Mouse (Mus musculus) urinary bladder, adult 18-20 months (tissue): ENCODE results near the gene Myo1e.

Experiments
- DNase-seq, 2 experiments: peaks; one replicate each; pipeline ENCODE4 v3.0.0; 2022; ENCODE audit warnings: low spot score in 2 of 2, mixed read lengths in 2 of 2

Myo1e gene

GRCm38 (mm10) chr9:70364741-70365140, 157.6 kb downstream of the Myo1e start:
- no peak for DNase-seq

- no peak for DNase-seq
Observed at GRCm38 (mm10) chr9:70365915-70366314, 158.8 kb downstream of the Myo1e start.

GRCm38 (mm10) chr9:70366898-70367297, 159.7 kb downstream of the Myo1e start:
- DNase-seq: no peak

- DNase-seq: no peak
Observed at GRCm38 (mm10) chr9:70371638-70372037, 164.5 kb downstream of the Myo1e start.

GRCm38 (mm10) chr9:70379502-70380467, 172.6 kb downstream of the Myo1e start:
- no peak for DNase-seq

GRCm38 (mm10) chr9:70382091-70382490, 174.9 kb downstream of the Myo1e start:
- no peak for DNase-seq

GRCm38 (mm10) chr9:70383750-70384149, 176.6 kb downstream of the Myo1e start:
- DNase-seq: no peak

GRCm38 (mm10) chr9:70384494-70384893, 177.3 kb downstream of the Myo1e start:
- no peak for DNase-seq

- no peak for DNase-seq
Observed at GRCm38 (mm10) chr9:70384958-70385728, 178.0 kb downstream of the Myo1e start.

GRCm38 (mm10) chr9:70387410-70388119, 180.4 kb downstream of the Myo1e start:
- no peak for DNase-seq

GRCm38 (mm10) chr9:70389548-70389947, 182.4 kb downstream of the Myo1e start:
- DNase-seq: no peak

GRCm38 (mm10) chr9:70391042-70391441, 183.9 kb downstream of the Myo1e start:
- DNase-seq: no peak

GRCm38 (mm10) chr9:70391660-70392562, 184.8 kb downstream of the Myo1e start:
- DNase-seq: no peak

GRCm38 (mm10) chr9:70392563-70392907, 185.4 kb downstream of the Myo1e start:
- DNase-seq: no peak

- no peak for DNase-seq
Observed at GRCm38 (mm10) chr9:70395617-70396016, 188.5 kb downstream of the Myo1e start.

GRCm38 (mm10) chr9:70396083-70396482, 188.9 kb downstream of the Myo1e start:
- no peak for DNase-seq

- no peak for DNase-seq
Observed at GRCm38 (mm10) chr9:70401937-70402539, 194.9 kb downstream of the Myo1e start.

GRCm38 (mm10) chr9:70406596-70406995, 199.4 kb downstream of the Myo1e start:
- no peak for DNase-seq

GRCm38 (mm10) chr9:70408791-70409190, 201.6 kb downstream of the Myo1e start:
- DNase-seq: no peak

GRCm38 (mm10) chr9:70409743-70410142, 202.6 kb downstream of the Myo1e start:
- no peak for DNase-seq

- no peak for DNase-seq
Observed at GRCm38 (mm10) chr9:70410668-70411067, 203.5 kb downstream of the Myo1e start.
